Mouse (Mus musculus) lung, postnatal 0 days (tissue): ENCODE measurements at regions not wholly inside any gene's neighbourhood (a gene's known extent, or its start where the extent isn't known, plus 50 kb on each side); places are given as distances from the start of the nearest gene placed in this dataset.

ENCODE experiments used
- ATAC-seq: fragments of 200-750 bp; cut with Nextera tagmentation; 2 replicates; pipeline ENCODE4 v1.8.0; 2017; ENCODE audit warnings: moderate library complexity
- DNase-seq: peaks from one replicate; pipeline ENCODE4 v3.0.0-alpha.2; 2016; ENCODE audit warnings: low spot score
- H3K27ac ChIP-seq: fragments of 300-500 bp; sonication (generic); 2 replicates; pipeline ENCODE4 v1.5.1; 2014; ENCODE audit warnings: antibody characterized with exemption, mild to moderate bottlenecking, low read length, mixed read lengths
- H3K27me3 ChIP-seq: fragments of 300-500 bp; sonication (generic); replicated peaks from 2 replicates; pipeline ENCODE4 v1.6.1; 2014; ENCODE audit warnings: low read length, mixed read lengths; ENCODE audit not compliant: insufficient read depth
- H3K36me3 ChIP-seq: fragments of 300-500 bp; sonication (generic); 2 replicates; pipeline ENCODE4 v1.6.1; 2014; ENCODE audit warnings: low read length, mixed read lengths; ENCODE audit not compliant: insufficient read depth
- H3K4me1 ChIP-seq: fragments of 300-500 bp; sonication (generic); 2 replicates; pipeline ENCODE4 v1.6.1; 2014; ENCODE audit warnings: antibody characterized with exemption, low read depth, low read length, mixed read lengths; ENCODE audit not compliant: insufficient read depth
- H3K4me2 ChIP-seq: fragments of 300-500 bp; sonication (generic); replicated peaks from 2 replicates; pipeline ENCODE4 v1.6.1; 2014; ENCODE audit warnings: low read depth, mild to moderate bottlenecking, low read length, moderate library complexity, mixed read lengths
- H3K4me3 ChIP-seq: fragments of 300-500 bp; sonication (generic); 2 replicates; pipeline ENCODE4 v1.5.1; 2014; ENCODE audit warnings: low read depth, low read length
- H3K9ac ChIP-seq: fragments of 300-500 bp; sonication (generic); replicated peaks from 2 replicates; pipeline ENCODE4 v1.6.1; 2014; ENCODE audit warnings: low read depth, mild to moderate bottlenecking
- H3K9me3 ChIP-seq: fragments of 300-500 bp; sonication (generic); 2 replicates; pipeline ENCODE4 v1.6.1; 2016; ENCODE audit warnings: low read length, mixed read lengths
- CTCF ChIP-seq: IDR thresholded peaks from 2 replicates; pipeline ENCODE4 v1.5.1; 2016; ENCODE audit warnings: antibody characterized with exemption, mild to moderate bottlenecking
- EP300 ChIP-seq: IDR thresholded peaks from 2 replicates; pipeline ENCODE4 v1.6.1; 2016; ENCODE audit warnings: antibody characterized with exemption, mild to moderate bottlenecking, control low read depth
- WGBS: fragments of 180-500 bp; shearing (Covaris S2); extraction: QIAGEN DNeasy Blood & Tissue Kit; methylation state at CpG from one replicate; pipeline ENCODE4 v1.1.7; 2014; 5-methylcytosine and 5-hydroxymethylcytosine counted together

- Histone ChIP-seq H3K27me3 (no peaks in the 10 kb centered on the region), H3K9ac (no peak overlapping the region), H3K4me3 (no peak overlapping the region), H3K4me1 (no peaks in the 10 kb centered on the region), H3K9me3 (no peaks in the 10 kb centered on the region), H3K36me3 (no peaks in the 10 kb centered on the region), H3K27ac (no peak overlapping the region), H3K4me2 (no peak overlapping the region)
- ATAC-seq (no peak), DNase-seq (no peak)
- no peak for TF ChIP-seq EP300
- 91% methylated on average over 5 of the region's 5 CpGs for WGBS
Observed at GRCm38 (mm10) chr6:14121479-14121878, 250.2 kb upstream of the 2610001J05Rik start.

GRCm38 (mm10) chr6:14094907-14095306 is 223.6 kb upstream of the 2610001J05Rik start:
- no peaks in the 10 kb centered on the region for H3K9me3 ChIP-seq
- TF ChIP-seq CTCF (no peak), EP300 (no peak)
- no peak overlapping the region for H3K9ac ChIP-seq
- no peak overlapping the region for H3K27ac ChIP-seq
- no peaks in the 10 kb centered on the region for H3K4me1 ChIP-seq
- H3K4me2 ChIP-seq: no peak overlapping the region
- H3K27me3 ChIP-seq: no peaks in the 10 kb centered on the region
- no peaks in the 10 kb centered on the region for H3K36me3 ChIP-seq
- DNase-seq: no peak
- WGBS: 86% methylated on average over 1 of the region's 1 CpGs
- no peak for ATAC-seq
- no peak overlapping the region for H3K4me3 ChIP-seq

- TF ChIP-seq CTCF: no peak
- H3K27me3 ChIP-seq: no peaks in the 10 kb centered on the region
- no peaks in the 10 kb centered on the region for H3K9me3 ChIP-seq
- H3K4me1 ChIP-seq: no peaks in the 10 kb centered on the region
- no peak overlapping the region for H3K4me2 ChIP-seq
- no peaks in the 10 kb centered on the region for H3K36me3 ChIP-seq
- H3K27ac ChIP-seq: no peak overlapping the region
- H3K9ac ChIP-seq: no peak overlapping the region
- DNase-seq (no peak), ATAC-seq (no peak)
- H3K4me3 ChIP-seq: no peak overlapping the region
- WGBS: 33% methylated on average over 1 of the region's 1 CpGs
Observed at GRCm38 (mm10) chr6:14081884-14082283, 210.6 kb upstream of the 2610001J05Rik start.

- no peak overlapping the region for H3K4me2 ChIP-seq
- no peak overlapping the region for H3K27ac ChIP-seq
- no peak overlapping the region for H3K9ac ChIP-seq
- WGBS: 35% methylated on average over 2 of the region's 2 CpGs
- no peaks in the 10 kb centered on the region for H3K4me1 ChIP-seq
- H3K36me3 ChIP-seq: no peaks in the 10 kb centered on the region
- H3K4me3 ChIP-seq: no peak overlapping the region
- DNase-seq: peak; percentile 15
- no peak for TF ChIP-seq CTCF
- TF ChIP-seq EP300: no peak
- no peaks in the 10 kb centered on the region for H3K27me3 ChIP-seq
- no peaks in the 10 kb centered on the region for H3K9me3 ChIP-seq
- no peak for ATAC-seq
Observed at GRCm38 (mm10) chr6:14063735-14064134, 192.4 kb upstream of the 2610001J05Rik start.

- WGBS: 77% methylated on average over 5 of the region's 5 CpGs
- no peaks in the 10 kb centered on the region for H3K4me1 ChIP-seq
Observed at GRCm38 (mm10) chr6:14046560-14046959, 175.2 kb upstream of the 2610001J05Rik start.

GRCm38 (mm10) chr6:14044654-14045053 is 173.3 kb upstream of the 2610001J05Rik start:
- DNase-seq (no peak), ATAC-seq (no peak)
- Histone ChIP-seq H3K9ac (no peak overlapping the region), H3K4me3 (no peak overlapping the region), H3K36me3 (no peaks in the 10 kb centered on the region), H3K4me2 (no peak overlapping the region), H3K27ac (no peak overlapping the region), H3K27me3 (no peaks in the 10 kb centered on the region), H3K9me3 (no peaks in the 10 kb centered on the region), H3K4me1 (no peaks in the 10 kb centered on the region)
- TF ChIP-seq CTCF: no peak
- TF ChIP-seq EP300: no peak
- WGBS: 51% methylated on average over 3 of the region's 3 CpGs

More at GRCm38 (mm10) chr6:14046560-14046959, 175.2 kb upstream of the 2610001J05Rik start:
- TF ChIP-seq EP300 (no peak), CTCF (no peak)
- Histone ChIP-seq H3K36me3 (no peaks in the 10 kb centered on the region), H3K4me2 (no peak overlapping the region), H3K27me3 (no peaks in the 10 kb centered on the region), H3K27ac (no peak overlapping the region), H3K4me3 (no peak overlapping the region), H3K9ac (no peak overlapping the region), H3K9me3 (no peaks in the 10 kb centered on the region)
- ATAC-seq: no peak
- no peak for DNase-seq

- DNase-seq (no peak), ATAC-seq (no peak)
- H3K4me2 ChIP-seq: no peak overlapping the region
- no peaks in the 10 kb centered on the region for H3K9me3 ChIP-seq
- no peaks in the 10 kb centered on the region for H3K4me1 ChIP-seq
- H3K9ac ChIP-seq: no peak overlapping the region
- H3K4me3 ChIP-seq: no peak overlapping the region
- no peak overlapping the region for H3K27ac ChIP-seq
- 25% methylated on average over 2 of the region's 2 CpGs for WGBS
- TF ChIP-seq EP300 (no peak), CTCF (no peak)
- H3K27me3 ChIP-seq: no peaks in the 10 kb centered on the region
- H3K36me3 ChIP-seq: no peaks in the 10 kb centered on the region
Observed at GRCm38 (mm10) chr6:14025898-14026297, 154.6 kb upstream of the 2610001J05Rik start.
